Mouse (Mus musculus) heart, embryonic 10.5 days (tissue): ENCODE results near the gene Prpf3. TPM values are rescaled to one million over a fixed set of nuclear protein-coding genes. Genes with fewer than 3 reads are reported as not detected.

ENCODE experiments used
- DNase-seq: peaks from one replicate; pipeline ENCODE4 v3.0.0-alpha.2; 2017; ENCODE audit warnings: low spot score
- H3K27ac ChIP-seq: fragments of 300-500 bp; sonication (generic); 2 replicates; pipeline ENCODE4 v1.5.1; 2016; ENCODE audit warnings: mild to moderate bottlenecking
- H3K27me3 ChIP-seq: fragments of 300-500 bp; sonication (generic); 2 replicates; pipeline ENCODE4 v1.6.1; 2016; ENCODE audit warnings: mild to moderate bottlenecking; ENCODE audit not compliant: poor library complexity, insufficient read depth, severe bottlenecking
- H3K36me3 ChIP-seq: fragments of 300-500 bp; sonication (generic); 2 replicates; pipeline ENCODE4 v1.6.1; 2016; ENCODE audit warnings: mild to moderate bottlenecking, moderate library complexity
- H3K4me1 ChIP-seq: fragments of 300-500 bp; sonication (generic); 2 replicates; pipeline ENCODE4 v1.6.1; 2016; ENCODE audit warnings: mild to moderate bottlenecking
- H3K4me3 ChIP-seq: fragments of 300-500 bp; sonication (generic); 2 replicates; pipeline ENCODE4 v1.5.1; 2016; ENCODE audit warnings: mild to moderate bottlenecking, moderate library complexity
- H3K9me3 ChIP-seq: fragments of 300-500 bp; sonication (generic); 2 replicates; pipeline ENCODE4 v1.6.1; 2016; ENCODE audit warnings: mild to moderate bottlenecking, moderate library complexity
- WGBS: fragments of 180-500 bp; shearing (Covaris S2); methylation state at CpG from one replicate; pipeline ENCODE4 v1.1.7; 2016; 5-methylcytosine and 5-hydroxymethylcytosine counted together
- polyA plus RNA-seq: library from polyadenylated mRNA; unstranded; fragments of >200 nt; fragmentation: Nextera tagmentation; extraction: Ambion mirVana; gene quantifications from 2 replicates; pipeline ENCODE4 v1.2.1, GENCODE M21; 2016

The Prpf3 gene
- polyA plus RNA-seq, 1 experiment from 2014 or later = 55.1 TPM

- peaks cover 14% of the 10 kb centered on the region; the same call in 1 of the 2 replicates for H3K36me3 ChIP-seq
- H3K27ac ChIP-seq = no peak overlapping the region
- H3K9me3 ChIP-seq = no peaks in the 10 kb centered on the region
- DNase-seq = no peak
- no peak overlapping the region for H3K4me3 ChIP-seq
- WGBS = 88% methylated on average over 4 of the region's 4 CpGs
- no peaks in the 10 kb centered on the region for H3K27me3 ChIP-seq
- H3K4me1 ChIP-seq = peaks cover 2% of the 10 kb centered on the region; the same call in 1 of the 2 replicates
Observed at GRCm38 (mm10) chr3:95798756-95799155, 56.9 kb downstream of the Prpf3 start.

DNA sequence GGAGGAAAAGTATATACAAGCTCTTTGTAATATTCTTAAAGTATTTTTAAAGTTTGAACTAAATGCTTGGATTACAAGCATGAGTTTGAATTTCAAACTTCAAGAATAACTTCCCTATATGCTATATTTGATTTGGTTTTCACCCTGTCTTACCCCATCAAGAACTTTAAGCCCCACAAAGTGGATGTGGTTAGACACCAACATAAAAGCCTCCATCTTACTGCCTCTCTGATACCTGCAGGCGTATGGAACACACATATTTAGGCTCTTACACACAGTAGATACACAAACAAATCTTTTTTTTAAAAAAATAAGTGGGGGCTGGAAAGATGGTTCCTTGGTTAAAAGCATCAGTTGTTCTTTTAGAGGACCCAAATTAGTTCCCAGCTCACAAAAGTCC is 61.4 kb downstream of the Prpf3 start:
- Histone ChIP-seq H3K4me3 (no peak overlapping the region), H3K27ac (no peak overlapping the region), H3K9me3 (no peaks in the 10 kb centered on the region), H3K36me3 (peaks cover 2% of the 10 kb centered on the region; the same call in 1 of the 2 replicates), H3K4me1 (peaks cover 2% of the 10 kb centered on the region; the same call in 1 of the 2 replicates), H3K27me3 (no peaks in the 10 kb centered on the region)
- 93% methylated on average over 1 of the region's 1 CpGs for WGBS
- no peak for DNase-seq

- Histone ChIP-seq H3K4me1 (peaks cover 2% of the 10 kb centered on the region; the same call in 1 of the 2 replicates), H3K27ac (no peak overlapping the region), H3K9me3 (no peaks in the 10 kb centered on the region), H3K4me3 (no peak overlapping the region), H3K36me3 (peaks cover 5% of the 10 kb centered on the region; the same call in 1 of the 2 replicates), H3K27me3 (no peaks in the 10 kb centered on the region)
- DNase-seq = no peak
- 80% methylated on average over 2 of the region's 2 CpGs for WGBS
Observed at GRCm38 (mm10) chr3:95793662-95794061, 62.0 kb downstream of the Prpf3 start.

DNA sequence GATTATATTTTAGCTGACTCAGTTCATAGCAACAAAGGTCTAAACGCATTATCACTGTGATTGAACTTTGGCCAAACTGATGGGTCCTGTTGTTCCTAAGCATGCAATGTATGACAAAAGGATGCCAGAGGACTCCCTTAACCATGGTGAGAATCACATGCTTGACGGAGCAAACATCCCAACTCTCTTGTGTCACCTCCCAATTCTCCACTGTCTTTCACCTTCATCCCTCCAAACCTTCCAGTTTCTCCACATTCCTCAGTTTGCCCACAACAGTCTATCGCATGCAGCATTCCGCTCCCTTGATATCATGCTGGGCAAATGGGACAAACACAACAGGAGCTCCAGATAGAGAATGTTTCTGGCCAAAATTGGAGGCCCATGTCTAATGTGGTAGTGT is 70.2 kb downstream of the Prpf3 start:
- peaks cover 81% of the 10 kb centered on the region for H3K36me3 ChIP-seq

More for the DNA sequence above, 70.2 kb downstream of the Prpf3 start:
- no peaks in the 10 kb centered on the region for H3K4me1 ChIP-seq
- no peaks in the 10 kb centered on the region for H3K27me3 ChIP-seq
- H3K9me3 ChIP-seq = no peaks in the 10 kb centered on the region
- no peak overlapping the region for H3K4me3 ChIP-seq
- no peak for DNase-seq
- WGBS = 92% methylated on average over 4 of the region's 4 CpGs
- no peak overlapping the region for H3K27ac ChIP-seq

Other genes starting within 250 kb of the Prpf3 start
- gene Ensa, start 230.9 kb downstream of the Prpf3 start, polyA plus RNA-seq = 59.3 and 67.2 TPM in 2 replicates
- 37.7 and 50.2 TPM in 2 replicates for gene Mcl1, start 197.1 kb downstream of the Prpf3 start, polyA plus RNA-seq
- 4.2 and 5.7 TPM in 2 replicates for gene Adamtsl4, start 168.0 kb downstream of the Prpf3 start, polyA plus RNA-seq
- 76.8 and 109 TPM in 2 replicates for gene Ecm1, start 116.3 kb downstream of the Prpf3 start, polyA plus RNA-seq
- gene Tars2, start 95.7 kb downstream of the Prpf3 start, polyA plus RNA-seq = 61.9 and 62.6 TPM in 2 replicates
- gene Rprd2, start 37.0 kb downstream of the Prpf3 start, polyA plus RNA-seq = 22.7 and 23.5 TPM in 2 replicates
- gene Mrps21, start 15.6 kb upstream of the Prpf3 start, polyA plus RNA-seq = 380 and 402 TPM in 2 replicates
- gene Ciart, start 26.4 kb upstream of the Prpf3 start, polyA plus RNA-seq = 6.0 and 10.7 TPM in 2 replicates
- 18.5 and 26.4 TPM in 2 replicates for gene BC028528, start 36.1 kb upstream of the Prpf3 start, polyA plus RNA-seq
- 30.4 and 39.4 TPM in 2 replicates for gene Aph1a, start 38.1 kb upstream of the Prpf3 start, polyA plus RNA-seq
- gene Car14, start 48.8 kb upstream of the Prpf3 start, polyA plus RNA-seq = 47.2 and 68.0 TPM in 2 replicates
- 209 and 212 TPM in 2 replicates for gene Anp32e, start 73.4 kb upstream of the Prpf3 start, polyA plus RNA-seq
- 75.1 and 88.2 TPM in 2 replicates for gene Plekho1, start 140.1 kb upstream of the Prpf3 start, polyA plus RNA-seq
- 26.1 and 30.6 TPM in 2 replicates for gene Vps45, start 202.6 kb upstream of the Prpf3 start, polyA plus RNA-seq
- gene Otud7b, start 248.6 kb upstream of the Prpf3 start, polyA plus RNA-seq = 15.2 and 16.1 TPM in 2 replicates